Mouse (Mus musculus): ENCODE data around the gene Rgr. TPM values are rescaled to one million over a fixed set of nuclear protein-coding genes. Genes with fewer than 3 reads are reported as not detected.

Gene Rgr
- polyA plus RNA-seq, 1 experiment from 2014 or later, result not detected

Other genes with a start within 250 kb of the Rgr start
- gene Ccser2, start 80.2 kb downstream of the Rgr start, polyA plus RNA-seq (2015; fragmentation: Nextera tagmentation; extraction: Ambion mirVana), result 30.1 and 33.5 TPM in 2 replicates
- not detected in 2 replicates for gene Lrit1, start 5.9 kb upstream of the Rgr start, polyA plus RNA-seq (2015; fragmentation: Nextera tagmentation; extraction: Ambion mirVana)
- not detected in 2 replicates for gene Lrit2, start 19.0 kb upstream of the Rgr start, polyA plus RNA-seq (2015; fragmentation: Nextera tagmentation; extraction: Ambion mirVana)
- gene Cdhr1, start 49.4 kb upstream of the Rgr start, polyA plus RNA-seq (2015; fragmentation: Nextera tagmentation; extraction: Ambion mirVana), result 0.22 and 0.39 TPM in 2 replicates
- 77.3 and 81.4 TPM in 2 replicates for gene 2610528A11Rik, start 65.1 kb upstream of the Rgr start, polyA plus RNA-seq (2015; fragmentation: Nextera tagmentation; extraction: Ambion mirVana)
- gene Ghitm, start 86.3 kb upstream of the Rgr start, polyA plus RNA-seq (2015; fragmentation: Nextera tagmentation; extraction: Ambion mirVana), result 332 and 334 TPM in 2 replicates